Mouse (Mus musculus) CH12.LX (cell line): ENCODE data around the gene Xylt1. TPM values are rescaled to one million over a fixed set of nuclear protein-coding genes. Genes with fewer than 3 reads are reported as not detected.
A peak's percentile ranks its signal among the peaks of the same experiment; 100 is the strongest.

Experiments
- DNase-seq: peaks from one replicate; pipeline ENCODE4 v3.0.0-alpha.2; 2013; ENCODE audit errors: extremely low read depth
- H3K27ac ChIP-seq: 2 replicates; pipeline ENCODE4 v1.5.1; 2012; ENCODE audit warnings: low read depth, mild to moderate bottlenecking, control low read depth, moderate library complexity; ENCODE audit not compliant: insufficient read depth
- H3K27me3 ChIP-seq: replicated peaks from 2 replicates; pipeline ENCODE3; 2012; ENCODE audit warnings: inconsistent platforms
- H3K36me3 ChIP-seq, 2 experiments: replicated peaks in 1 of 2; 2 replicates each; pipeline versions ENCODE3 to v1.6.1; 2012; ENCODE audit warnings: inconsistent platforms in 1 of 2, low read length in 1 of 2, mild to moderate bottlenecking in 1 of 2, mixed read lengths in 1 of 2, moderate library complexity in 1 of 2; ENCODE audit not compliant: control insufficient read depth in 1 of 2, insufficient read depth in 1 of 2
- H3K4me1 ChIP-seq, 2 experiments: 2 replicates each; pipeline ENCODE4 v1.6.1; 2012; ENCODE audit warnings: inconsistent platforms in 1 of 2, moderate library complexity in 1 of 2; ENCODE audit not compliant: insufficient read depth in 2 of 2, control insufficient read depth in 1 of 2
- H3K4me2 ChIP-seq: 2 replicates; pipeline ENCODE4 v1.6.1; 2012; ENCODE audit warnings: low read depth, mild to moderate bottlenecking, control low read depth; ENCODE audit not compliant: poor library complexity, insufficient read depth, severe bottlenecking
- H3K4me3 ChIP-seq, 3 experiments: fragments of 150-350 bp in 1 of 3; sonication (generic) in 1 of 3; replicated peaks in 1 of 3; 2 replicates each; pipeline versions ENCODE3 to v1.5.1; 2011 to 2012; ENCODE audit warnings: low read depth in 2 of 3, low read length in 2 of 3, mild to moderate bottlenecking in 2 of 3, moderate library complexity in 2 of 3, control low read depth in 1 of 3, improper control_type of control experiment in 1 of 3, inconsistent platforms in 1 of 3, mixed read lengths in 1 of 3; ENCODE audit not compliant: poor library complexity in 1 of 3
- H3K79me2 ChIP-seq: replicated peaks from 2 replicates; pipeline ENCODE4 v1.6.1; 2012; ENCODE audit warnings: mild to moderate bottlenecking, moderate library complexity; ENCODE audit not compliant: control insufficient read depth, poor library complexity, insufficient read depth, severe bottlenecking; ENCODE audit errors: extremely low read depth
- H3K9ac ChIP-seq: 2 replicates; pipeline ENCODE4 v1.6.1; 2012; ENCODE audit warnings: low read depth, mild to moderate bottlenecking, control low read depth, moderate library complexity; ENCODE audit not compliant: insufficient read depth
- H3K9me3 ChIP-seq: replicated peaks from 2 replicates; pipeline ENCODE3; 2012; ENCODE audit warnings: low read length, inconsistent platforms, mixed read lengths
- BHLHE40 ChIP-seq: IDR thresholded peaks from 2 replicates; pipeline ENCODE4 v1.6.1; 2011; ENCODE audit warnings: mild to moderate bottlenecking, low read depth, low read length, improper control_type of control experiment
- CHD1 ChIP-seq: IDR thresholded peaks from 2 replicates; pipeline ENCODE4 v1.6.1; 2012; ENCODE audit warnings: low read depth, low read length, improper control_type of control experiment, inconsistent platforms
- CTCF ChIP-seq, 2 experiments: IDR thresholded peaks in 1 of 2; conservative IDR thresholded peaks in 1 of 2; 2 replicates each; pipeline ENCODE4 v1.5.1; 2011 to 2012; ENCODE audit warnings: low read depth in 2 of 2, low read length in 2 of 2, improper control_type of control experiment in 1 of 2, inconsistent platforms in 1 of 2, mild to moderate bottlenecking in 1 of 2, moderate library complexity in 1 of 2
- E2F4 ChIP-seq: IDR thresholded peaks from 2 replicates; pipeline ENCODE4 v1.6.1; 2011; ENCODE audit warnings: low read depth, low read length, improper control_type of control experiment; ENCODE audit not compliant: insufficient replicate concordance
- ELF1 ChIP-seq: IDR thresholded peaks from 2 replicates; pipeline ENCODE4 v1.6.1; 2014; ENCODE audit warnings: low read depth, mild to moderate bottlenecking, inconsistent platforms, low read length, improper control_type of control experiment
- EP300 ChIP-seq: IDR thresholded peaks from 2 replicates; pipeline ENCODE4 v1.6.1; 2011; ENCODE audit warnings: low read length, improper control_type of control experiment
- ETS1 ChIP-seq: conservative IDR thresholded peaks from 2 replicates; pipeline ENCODE4 v1.6.1; 2012; ENCODE audit warnings: low read depth, mild to moderate bottlenecking, inconsistent platforms, low read length, improper control_type of control experiment, moderate library complexity
- HCFC1 ChIP-seq: IDR thresholded peaks from 2 replicates; pipeline ENCODE4 v1.6.1; 2012; ENCODE audit warnings: low read depth, mild to moderate bottlenecking, inconsistent platforms, low read length, improper control_type of control experiment
- IRF4 ChIP-seq: IDR thresholded peaks from 2 replicates; pipeline ENCODE4 v1.6.1; 2014; ENCODE audit warnings: low read depth, mild to moderate bottlenecking, inconsistent platforms, low read length, improper control_type of control experiment
- JUN ChIP-seq: IDR thresholded peaks from 2 replicates; pipeline ENCODE4 v1.6.1; 2011; ENCODE audit warnings: low read depth, mild to moderate bottlenecking, low read length, improper control_type of control experiment, moderate library complexity; ENCODE audit not compliant: insufficient read depth
- JUND ChIP-seq: conservative IDR thresholded peaks from 2 replicates; pipeline ENCODE4 v1.6.1; 2011; ENCODE audit warnings: low read depth, low read length, improper control_type of control experiment
- KAT2A ChIP-seq: IDR thresholded peaks from 2 replicates; pipeline ENCODE4 v1.6.1; 2012; ENCODE audit warnings: low read length, improper control_type of control experiment, inconsistent platforms; ENCODE audit not compliant: insufficient replicate concordance
- MAFK ChIP-seq: IDR thresholded peaks from 2 replicates; pipeline ENCODE4 v1.6.1; 2011; ENCODE audit warnings: low read length, improper control_type of control experiment; ENCODE audit not compliant: insufficient replicate concordance
- MAZ ChIP-seq: IDR thresholded peaks from 2 replicates; pipeline ENCODE4 v1.6.1; 2012; ENCODE audit warnings: low read depth, mild to moderate bottlenecking, inconsistent platforms, low read length, improper control_type of control experiment, moderate library complexity
- MEF2A ChIP-seq: IDR thresholded peaks from 2 replicates; pipeline ENCODE4 v1.6.1; 2014; ENCODE audit warnings: low read depth, mild to moderate bottlenecking, inconsistent platforms, low read length, improper control_type of control experiment, borderline replicate concordance
- MXI1 ChIP-seq: IDR thresholded peaks from 2 replicates; pipeline ENCODE4 v1.6.1; 2011; ENCODE audit warnings: mild to moderate bottlenecking, low read depth, low read length, improper control_type of control experiment
- MYC ChIP-seq: IDR thresholded peaks from 2 replicates; pipeline ENCODE4 v1.6.1; 2011; ENCODE audit warnings: low read depth, mild to moderate bottlenecking, improper control_type of control experiment, low read length
- NRF1 ChIP-seq: IDR thresholded peaks from 2 replicates; pipeline ENCODE4 v1.6.1; 2014; ENCODE audit warnings: low read depth, mild to moderate bottlenecking, inconsistent platforms, low read length, improper control_type of control experiment, moderate library complexity
- PAX5 ChIP-seq: IDR thresholded peaks from 2 replicates; pipeline ENCODE4 v1.6.1; 2012; ENCODE audit warnings: low read length, inconsistent platforms, mixed read lengths
- POLR2AphosphoS2 ChIP-seq: IDR thresholded peaks from 2 replicates; pipeline ENCODE4 v1.6.1; 2011; ENCODE audit warnings: low read depth, low read length, improper control_type of control experiment
- RAD21 ChIP-seq: IDR thresholded peaks from 2 replicates; pipeline ENCODE4 v1.6.1; 2011; ENCODE audit warnings: low read depth, mild to moderate bottlenecking, low read length, improper control_type of control experiment, moderate library complexity
- RCOR1 ChIP-seq: conservative IDR thresholded peaks from 2 replicates; pipeline ENCODE4 v1.6.1; 2012; ENCODE audit warnings: low read depth, mild to moderate bottlenecking, inconsistent platforms, low read length, improper control_type of control experiment
- SIN3A ChIP-seq: IDR thresholded peaks from 2 replicates; pipeline ENCODE4 v1.6.1; 2012; ENCODE audit warnings: low read length, improper control_type of control experiment, inconsistent platforms
- SMC3 ChIP-seq: IDR thresholded peaks from 2 replicates; pipeline ENCODE4 v1.6.1; 2011; ENCODE audit warnings: low read depth, low read length, improper control_type of control experiment
- TBP ChIP-seq: conservative IDR thresholded peaks from 2 replicates; pipeline ENCODE4 v1.6.1; 2011; ENCODE audit warnings: low read depth, low read length, improper control_type of control experiment
- TCF12 ChIP-seq: IDR thresholded peaks from 2 replicates; pipeline ENCODE4 v1.6.1; 2014; ENCODE audit warnings: low read depth, mild to moderate bottlenecking, inconsistent platforms, low read length, improper control_type of control experiment
- USF1 ChIP-seq: IDR thresholded peaks from 2 replicates; pipeline ENCODE4 v1.6.1; 2014; ENCODE audit warnings: low read depth, mild to moderate bottlenecking, inconsistent platforms, low read length, improper control_type of control experiment
- ZC3H11A ChIP-seq: IDR thresholded peaks from 2 replicates; pipeline ENCODE4 v1.6.1; 2012; ENCODE audit warnings: low read depth, mild to moderate bottlenecking, inconsistent platforms, low read length, improper control_type of control experiment
- ZKSCAN1 ChIP-seq: IDR thresholded peaks from 2 replicates; pipeline ENCODE4 v1.6.1; 2012; ENCODE audit warnings: low read depth, inconsistent platforms, low read length, improper control_type of control experiment, borderline replicate concordance
- ZMIZ1 ChIP-seq: IDR thresholded peaks from 2 replicates; pipeline ENCODE4 v1.6.1; 2012; ENCODE audit warnings: low read depth, mild to moderate bottlenecking, inconsistent platforms, low read length, improper control_type of control experiment
- ZNF384 ChIP-seq: IDR thresholded peaks from 2 replicates; pipeline ENCODE4 v1.6.1; 2012; ENCODE audit warnings: low read depth, low read length, improper control_type of control experiment, inconsistent platforms
- dilution Hi-C: fragments of 300-500 bp; cut with MboI; formaldehyde crosslinking; loops from 2 replicates; pipeline ENCODE4 v1.14.3; 2020; ENCODE audit warnings: low sequenced_read_pairs; ENCODE audit not compliant: extremely low pct_unique_long_range_greater_than_20kb, extremely low pct_ligation_motif_present
- in situ Hi-C: fragments of 300-500 bp; cut with MboI; formaldehyde crosslinking; loops from 3 replicates; pipeline ENCODE4 v1.14.3; 2019; ENCODE audit warnings: low sequenced_read_pairs, low pct_ligation_motif_present, low pct_unique_long_range_greater_than_20kb, mixed read lengths
- polyA plus RNA-seq: library from polyadenylated mRNA; unstranded; fragments of >175 nt; gene quantifications from 2 replicates; pipeline ENCODE4 v1.2.1, GENCODE M21; 2012; ENCODE audit warnings: low read depth; ENCODE audit not compliant: insufficient read length
- total RNA-seq, 2 experiments: library from RNA; depleted of rRNA; stranded (reverse); fragments of 300-350 nt in 1 of 2; fragments of >200 nt in 1 of 2; gene quantifications; 2 replicates each; pipeline ENCODE4 v1.2.3; 2012 to 2014

Xylt1 gene
- total and polyA plus RNA-seq, 3 experiments: 0.38 to 0.84 (median 0.38) TPM

DNA sequence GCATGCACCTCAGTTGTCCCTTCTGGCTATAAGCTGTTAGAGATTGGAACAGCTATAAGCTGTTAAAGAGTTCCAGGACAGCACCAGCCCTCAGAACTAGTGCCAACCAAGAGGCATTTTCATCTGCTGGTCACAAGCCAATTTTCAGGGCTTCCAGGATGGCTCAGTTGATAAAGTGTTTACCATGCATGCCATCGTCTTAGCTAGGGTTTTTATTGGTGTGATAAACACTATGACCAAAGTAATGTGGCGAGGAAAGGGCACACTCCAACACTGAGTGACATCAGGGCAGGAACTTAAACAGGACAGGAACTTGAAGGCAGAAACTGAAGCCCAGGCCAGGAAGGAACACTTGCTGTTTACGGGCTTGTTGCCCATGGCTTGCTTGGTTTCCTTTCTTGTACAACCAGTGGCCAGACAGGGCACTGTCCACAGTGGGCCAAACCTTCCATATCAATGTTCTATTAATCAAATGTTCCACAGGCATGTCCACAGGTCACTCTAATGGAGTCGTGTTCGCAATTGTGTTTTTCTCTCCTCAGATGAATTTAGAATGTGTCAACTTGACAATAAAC is 49.7 kb downstream of the Xylt1 start:
- Histone ChIP-seq H3K27me3 (no peaks in the 10 kb centered on the region), H3K4me1 (peaks cover 29 to 70% of the 10 kb centered on the region in 2 experiments), H3K4me3 (no peak overlapping the region), H3K9me3 (no peaks in the 10 kb centered on the region), H3K36me3 (no peaks in the 10 kb centered on the region), H3K27ac (no peak overlapping the region), H3K9ac (no peak overlapping the region), H3K4me2 (no peak overlapping the region), H3K79me2 (no peaks in the 10 kb centered on the region)
- DNase-seq: no peak
- in situ Hi-C loops (no loop called here), dilution Hi-C loops (no loop called here)
- TF ChIP-seq CHD1 (no peak), SIN3A (no peak), MAZ (no peak), JUN (no peak)

DNA sequence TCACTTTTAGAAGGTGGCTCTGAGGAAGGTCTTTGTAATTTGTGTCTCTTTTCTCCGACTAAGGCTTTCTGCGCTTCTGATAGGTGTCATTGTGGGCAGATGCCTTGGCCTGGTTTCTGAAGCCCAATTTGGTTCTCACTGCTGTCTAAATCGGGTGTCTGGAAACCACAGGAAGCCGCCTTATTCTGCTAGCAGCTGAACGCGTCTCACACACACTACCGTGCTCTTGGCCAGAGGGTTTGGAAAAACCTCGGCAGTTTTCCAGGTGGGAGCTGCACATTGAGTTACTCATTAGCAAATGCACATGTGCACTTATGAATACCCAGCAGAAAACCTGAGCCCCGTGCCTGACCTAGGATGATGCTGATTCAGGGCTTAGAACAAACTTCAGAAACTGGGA is 52.9 kb downstream of the Xylt1 start:
- in situ Hi-C loops: no loop called here
- H3K4me1 ChIP-seq: peaks cover 22 to 55% of the 10 kb centered on the region in 2 experiments
- H3K27me3 ChIP-seq: no peaks in the 10 kb centered on the region
- no peaks in the 10 kb centered on the region for H3K79me2 ChIP-seq
- H3K4me3 ChIP-seq: no peak overlapping the region
- no peaks in the 10 kb centered on the region for H3K36me3 ChIP-seq
- TF ChIP-seq ZNF384 (no peak), ZMIZ1 (no peak), KAT2A (no peak), CTCF (conservative IDR thresholded peaks at IDR 0.05 in 1 of 2, IDR thresholded peaks at IDR 0.05 in 1 of 2; ENCODE audit: low read depth in 2 of 2, low read length in 2 of 2) (no peak), TBP (no peak), IRF4 (peak; percentile 37; the same call in 1 of the 2 replicates), E2F4 (no peak), NRF1 (no peak), MYC (no peak), SIN3A (no peak), BHLHE40 (peak; percentile 58), ELF1 (no peak), USF1 (no peak), RAD21 (no peak), ZKSCAN1 (no peak), HCFC1 (no peak), RCOR1 (0 out of 2 replicates have a peak, but pooled peaks have one; percentile 24), MEF2A (peak; percentile 90), MAFK (no peak), JUND (no peak), ZC3H11A (no peak), CHD1 (no peak), POLR2AphosphoS2 (no peak), SMC3 (no peak), PAX5 (no peak), MAZ (no peak), JUN (no peak), ETS1 (peak; percentile 57), TCF12 (peak; percentile 32; the same call in 1 of the 2 replicates), EP300 (peak; percentile 40), MXI1 (no peak)
- H3K9me3 ChIP-seq: no peaks in the 10 kb centered on the region
- H3K9ac ChIP-seq: no peak overlapping the region
- DNase-seq: peak; percentile 52
- peak overlapping the region; percentile 51 for H3K4me2 ChIP-seq
- H3K27ac ChIP-seq: no peak overlapping the region
- dilution Hi-C loops: no loop called here
